Mouse (Mus musculus): ENCODE measurements around the gene Ap2a1. TPM values are rescaled to one million over a fixed set of nuclear protein-coding genes. Genes with fewer than 3 reads are reported as not detected.

The Ap2a1 gene
- total RNA-seq, 2 experiments from 2014 or later = 59.2 to 67.9 TPM

Other genes with a start within 250 kb of the Ap2a1 start
- gene Izumo2, start 220.8 kb downstream of the Ap2a1 start, total RNA-seq (2021) = not detected
- gene Vrk3, start 181.1 kb downstream of the Ap2a1 start, total RNA-seq (2021) = 10 to 100 TPM; 23.9 to 30.9 TPM
- gene Zfp473, start 178.4 kb downstream of the Ap2a1 start, total RNA-seq (2021) = not detected
- gene Nup62, start 113.4 kb downstream of the Ap2a1 start, total RNA-seq (2021) = 10 to 100 TPM; 25.4 to 26.0 TPM
- 1 to 10 TPM in 1 of 2 experiments, under 1 TPM in 1; 0.62 to 4.8 TPM for gene Il4i1, start 113.1 kb downstream of the Ap2a1 start, total RNA-seq (2021)
- 10 to 100 TPM; 60.2 to 62.7 TPM for gene Atf5, start 112.8 kb downstream of the Ap2a1 start, total RNA-seq (2021)
- gene Akt1s1, start 80.5 kb downstream of the Ap2a1 start, total RNA-seq (2021) = 10 to 100 TPM; 65.1 to 67.1 TPM
- 10 to 100 TPM; 36.7 to 57.6 TPM for gene Tbc1d17, start 80.4 kb downstream of the Ap2a1 start, total RNA-seq (2021)
- gene Pnkp, start 72.4 kb downstream of the Ap2a1 start, total RNA-seq (2021) = 10 to 100 TPM; 16.5 to 19.4 TPM
- gene Ptov1, start 59.7 kb downstream of the Ap2a1 start, total RNA-seq (2021) = 100 to 1,000 TPM; 173 to 184 TPM
- 10 to 100 TPM; 75.9 to 79.8 TPM for gene Med25, start 36.8 kb downstream of the Ap2a1 start, total RNA-seq (2021)
- gene Fuz, start 33.4 kb downstream of the Ap2a1 start, total RNA-seq (2021) = 10 to 100 TPM; 15.4 to 16.8 TPM
- gene Tsks, start 13.7 kb upstream of the Ap2a1 start, total RNA-seq (2021) = not detected
- 1 to 10 TPM; 1.8 to 2.0 TPM for gene Cpt1c, start 45.4 kb upstream of the Ap2a1 start, total RNA-seq (2021)
- gene Prmt1, start 57.1 kb upstream of the Ap2a1 start, total RNA-seq (2021) = 100 to 1,000 TPM in 1 of 2 experiments, 10 to 100 TPM in 1; 90.3 to 110 TPM
- 10 to 100 TPM; 21.3 to 29.5 TPM for gene Irf3, start 68.2 kb upstream of the Ap2a1 start, total RNA-seq (2021)
- 1 to 10 TPM; 8.1 to 9.7 TPM for gene Bcl2l12, start 69.2 kb upstream of the Ap2a1 start, total RNA-seq (2021)
- 10 to 100 TPM; 45.1 to 46.0 TPM for gene Scaf1, start 86.9 kb upstream of the Ap2a1 start, total RNA-seq (2021)
- gene Rras, start 88.5 kb upstream of the Ap2a1 start, total RNA-seq (2021) = 10 to 100 TPM; 43.9 to 47.7 TPM
- gene Prr12, start 123.4 kb upstream of the Ap2a1 start, total RNA-seq (2021) = 10 to 100 TPM; 21.5 to 21.9 TPM
- gene Nosip, start 132.9 kb upstream of the Ap2a1 start, total RNA-seq (2021) = 10 to 100 TPM; 29.6 to 35.2 TPM
- gene Prrg2, start 133.2 kb upstream of the Ap2a1 start, total RNA-seq (2021) = 1 to 10 TPM; 7.8 TPM
- gene Rcn3, start 162.7 kb upstream of the Ap2a1 start, total RNA-seq (2021) = 10 to 100 TPM; 20.0 to 20.7 TPM
- gene Fcgrt, start 174.4 kb upstream of the Ap2a1 start, total RNA-seq (2021) = 10 to 100 TPM; 60.3 to 66.8 TPM
- 100 to 1,000 TPM; 512 to 646 TPM for gene Rps11, start 194.9 kb upstream of the Ap2a1 start, total RNA-seq (2021)
- 100 to 1,000 TPM; 714 to 715 TPM for gene Rpl13a, start 199.3 kb upstream of the Ap2a1 start, total RNA-seq (2021)
- gene Gm45713, start 206.7 kb upstream of the Ap2a1 start, total RNA-seq (2021) = under 1 TPM; 0.26 to 0.47 TPM
- 1 to 10 TPM; 2.7 to 5.3 TPM for gene Flt3l, start 206.9 kb upstream of the Ap2a1 start, total RNA-seq (2021)
- 10 to 100 TPM; 35.5 to 42.7 TPM for gene Pih1d1, start 224.8 kb upstream of the Ap2a1 start, total RNA-seq (2021)
- gene Aldh16a1, start 225.1 kb upstream of the Ap2a1 start, total RNA-seq (2021) = 10 to 100 TPM; 21.5 to 26.8 TPM
- 10 to 100 TPM; 29.7 to 32.4 TPM for gene Slc17a7, start 234.5 kb upstream of the Ap2a1 start, total RNA-seq (2021)

Measured in heart, adult 18-20 months (tissue).